Mouse (Mus musculus): Measurements from ENCODE around the gene Cpb2. TPM values are rescaled to one million over a fixed set of nuclear protein-coding genes. Genes with fewer than 3 reads are reported as not detected.

Gene Cpb2
- polyA plus RNA-seq, 1 experiment from 2014 or later: not detected

GRCm38 (mm10) chr14:75233070-75233469 lies 9.0 kb upstream of the Cpb2 start:
- Histone ChIP-seq H3K4me3 (ENCODE audit: control insufficient read depth in 1 of 2, insufficient read depth in 1 of 2, low read depth in 1 of 2, low read length in 2 of 2) (no peak overlapping the region), H3K36me3 (ENCODE audit: control insufficient read depth, insufficient read depth, low read length) (no peaks in the 10 kb centered on the region), H3K4me1 (ENCODE audit: control insufficient read depth in 2 of 2, insufficient read depth in 2 of 2, low read length in 2 of 2) (no peaks in the 10 kb centered on the region), H3K27ac (replicated peaks in 1 of 2; ENCODE audit: control insufficient read depth in 1 of 2, insufficient read depth in 1 of 2, low read depth in 2 of 2, low read length in 2 of 2) (no peak overlapping the region), H3K4me2 (ENCODE audit: low read length) (no peak overlapping the region), H3K9me3 (ENCODE audit: control insufficient read depth, low read length) (no peaks in the 10 kb centered on the region), H3K9ac (ENCODE audit: low read length) (no peak overlapping the region), H3K27me3 (ENCODE audit: control insufficient read depth, insufficient read depth, low read length) (no peaks in the 10 kb centered on the region)
- no peak for ATAC-seq (ENCODE audit: insufficient number of reproducible peaks, insufficient read depth, low FRiP score, low read depth)
- 82% methylated on average over 5 of the region's 5 CpGs for WGBS

GRCm38 (mm10) chr14:75235552-75235951 lies 6.5 kb upstream of the Cpb2 start:
- Histone ChIP-seq H3K36me3 (ENCODE audit: control insufficient read depth, insufficient read depth, low read length) (no peaks in the 10 kb centered on the region), H3K4me1 (ENCODE audit: control insufficient read depth in 2 of 2, insufficient read depth in 2 of 2, low read length in 2 of 2) (no peaks in the 10 kb centered on the region), H3K27me3 (ENCODE audit: control insufficient read depth, insufficient read depth, low read length) (no peaks in the 10 kb centered on the region), H3K27ac (replicated peaks in 1 of 2; ENCODE audit: control insufficient read depth in 1 of 2, insufficient read depth in 1 of 2, low read depth in 2 of 2, low read length in 2 of 2) (no peak overlapping the region), H3K9me3 (ENCODE audit: control insufficient read depth, low read length) (no peaks in the 10 kb centered on the region), H3K4me3 (ENCODE audit: control insufficient read depth in 1 of 2, insufficient read depth in 1 of 2, low read depth in 1 of 2, low read length in 2 of 2) (no peak overlapping the region), H3K4me2 (ENCODE audit: low read length) (no peak overlapping the region), H3K9ac (ENCODE audit: low read length) (no peak overlapping the region)
- no peak for ATAC-seq (ENCODE audit: insufficient number of reproducible peaks, insufficient read depth, low FRiP score, low read depth)
- WGBS: 85% methylated on average over 8 of the region's 8 CpGs

- H3K36me3 ChIP-seq (ENCODE audit: control insufficient read depth, insufficient read depth, low read length): no peaks in the 10 kb centered on the region
- no peak overlapping the region for H3K9ac ChIP-seq (ENCODE audit: low read length)
- H3K9me3 ChIP-seq (ENCODE audit: control insufficient read depth, low read length): no peaks in the 10 kb centered on the region
- H3K27ac ChIP-seq (replicated peaks in 1 of 2; ENCODE audit: control insufficient read depth in 1 of 2, insufficient read depth in 1 of 2, low read depth in 2 of 2, low read length in 2 of 2): no peak overlapping the region
- 65% methylated on average over 9 of the region's 9 CpGs for WGBS
- ATAC-seq (ENCODE audit: insufficient number of reproducible peaks, insufficient read depth, low FRiP score, low read depth): no peak
- no peak overlapping the region for H3K4me2 ChIP-seq (ENCODE audit: low read length)
- no peaks in the 10 kb centered on the region for H3K4me1 ChIP-seq (ENCODE audit: control insufficient read depth in 2 of 2, insufficient read depth in 2 of 2, low read length in 2 of 2)
- H3K27me3 ChIP-seq (ENCODE audit: control insufficient read depth, insufficient read depth, low read length): no peaks in the 10 kb centered on the region
- no peak overlapping the region for H3K4me3 ChIP-seq (ENCODE audit: control insufficient read depth in 1 of 2, insufficient read depth in 1 of 2, low read depth in 1 of 2, low read length in 2 of 2)
Measured at GRCm38 (mm10) chr14:75235955-75236635, 6.0 kb upstream of the Cpb2 start.

GRCm38 (mm10) chr14:75236636-75237003 lies 5.5 kb upstream of the Cpb2 start:
- Histone ChIP-seq H3K27me3 (ENCODE audit: control insufficient read depth, insufficient read depth, low read length) (no peaks in the 10 kb centered on the region), H3K27ac (replicated peaks in 1 of 2; ENCODE audit: control insufficient read depth in 1 of 2, insufficient read depth in 1 of 2, low read depth in 2 of 2, low read length in 2 of 2) (no peak overlapping the region), H3K9me3 (ENCODE audit: control insufficient read depth, low read length) (no peaks in the 10 kb centered on the region), H3K36me3 (ENCODE audit: control insufficient read depth, insufficient read depth, low read length) (no peaks in the 10 kb centered on the region), H3K4me2 (ENCODE audit: low read length) (no peak overlapping the region), H3K9ac (ENCODE audit: low read length) (no peak overlapping the region), H3K4me3 (ENCODE audit: control insufficient read depth in 1 of 2, insufficient read depth in 1 of 2, low read depth in 1 of 2, low read length in 2 of 2) (no peak overlapping the region), H3K4me1 (ENCODE audit: control insufficient read depth in 2 of 2, insufficient read depth in 2 of 2, low read length in 2 of 2) (no peaks in the 10 kb centered on the region)
- WGBS: 78% methylated on average over 4 of the region's 4 CpGs
- ATAC-seq (ENCODE audit: insufficient number of reproducible peaks, insufficient read depth, low FRiP score, low read depth): no peak

- Histone ChIP-seq H3K27ac (replicated peaks in 1 of 2; ENCODE audit: control insufficient read depth in 1 of 2, insufficient read depth in 1 of 2, low read depth in 2 of 2, low read length in 2 of 2) (no peak overlapping the region), H3K9ac (ENCODE audit: low read length) (no peak overlapping the region), H3K36me3 (ENCODE audit: control insufficient read depth, insufficient read depth, low read length) (no peaks in the 10 kb centered on the region), H3K4me1 (ENCODE audit: control insufficient read depth in 2 of 2, insufficient read depth in 2 of 2, low read length in 2 of 2) (no peaks in the 10 kb centered on the region), H3K9me3 (ENCODE audit: control insufficient read depth, low read length) (no peaks in the 10 kb centered on the region), H3K27me3 (ENCODE audit: control insufficient read depth, insufficient read depth, low read length) (no peaks in the 10 kb centered on the region), H3K4me3 (ENCODE audit: control insufficient read depth in 1 of 2, insufficient read depth in 1 of 2, low read depth in 1 of 2, low read length in 2 of 2) (no peak overlapping the region), H3K4me2 (ENCODE audit: low read length) (no peak overlapping the region)
- ATAC-seq (ENCODE audit: insufficient number of reproducible peaks, insufficient read depth, low FRiP score, low read depth): no peak
- WGBS: 77% methylated on average over 8 of the region's 8 CpGs
Measured at GRCm38 (mm10) chr14:75237096-75237495, 5.0 kb upstream of the Cpb2 start.

- no peaks in the 10 kb centered on the region for H3K9me3 ChIP-seq (ENCODE audit: control insufficient read depth, low read length)
- no peaks in the 10 kb centered on the region for H3K27me3 ChIP-seq (ENCODE audit: control insufficient read depth, insufficient read depth, low read length)
- H3K9ac ChIP-seq (ENCODE audit: low read length): no peak overlapping the region
- H3K4me2 ChIP-seq (ENCODE audit: low read length): no peak overlapping the region
- WGBS: 70% methylated on average over 6 of the region's 6 CpGs
- H3K4me3 ChIP-seq (ENCODE audit: control insufficient read depth in 1 of 2, insufficient read depth in 1 of 2, low read depth in 1 of 2, low read length in 2 of 2): no peak overlapping the region
- no peaks in the 10 kb centered on the region for H3K4me1 ChIP-seq (ENCODE audit: control insufficient read depth in 2 of 2, insufficient read depth in 2 of 2, low read length in 2 of 2)
- H3K36me3 ChIP-seq (ENCODE audit: control insufficient read depth, insufficient read depth, low read length): no peaks in the 10 kb centered on the region
- ATAC-seq (ENCODE audit: insufficient number of reproducible peaks, insufficient read depth, low FRiP score, low read depth): no peak
- H3K27ac ChIP-seq (replicated peaks in 1 of 2; ENCODE audit: control insufficient read depth in 1 of 2, insufficient read depth in 1 of 2, low read depth in 2 of 2, low read length in 2 of 2): no peak overlapping the region
Measured at GRCm38 (mm10) chr14:75238054-75238692, 3.9 kb upstream of the Cpb2 start.

GRCm38 (mm10) chr14:75246024-75247000 lies 4.2 kb downstream of the Cpb2 start:
- 72% methylated on average over 11 of the region's 11 CpGs for WGBS
- no peak overlapping the region for H3K4me3 ChIP-seq (ENCODE audit: control insufficient read depth in 1 of 2, insufficient read depth in 1 of 2, low read depth in 1 of 2, low read length in 2 of 2)
- no peaks in the 10 kb centered on the region for H3K27me3 ChIP-seq (ENCODE audit: control insufficient read depth, insufficient read depth, low read length)
- no peaks in the 10 kb centered on the region for H3K4me1 ChIP-seq (ENCODE audit: control insufficient read depth in 2 of 2, insufficient read depth in 2 of 2, low read length in 2 of 2)
- H3K27ac ChIP-seq (replicated peaks in 1 of 2; ENCODE audit: control insufficient read depth in 1 of 2, insufficient read depth in 1 of 2, low read depth in 2 of 2, low read length in 2 of 2): no peak overlapping the region
- ATAC-seq (ENCODE audit: insufficient number of reproducible peaks, insufficient read depth, low FRiP score, low read depth): no peak
- H3K9ac ChIP-seq (ENCODE audit: low read length): no peak overlapping the region
- no peaks in the 10 kb centered on the region for H3K36me3 ChIP-seq (ENCODE audit: control insufficient read depth, insufficient read depth, low read length)
- H3K9me3 ChIP-seq (ENCODE audit: control insufficient read depth, low read length): no peaks in the 10 kb centered on the region
- no peak overlapping the region for H3K4me2 ChIP-seq (ENCODE audit: low read length)
